Mouse (Mus musculus): ENCODE measurements around the gene Tlk1.

Gene Tlk1

GRCm38 (mm10) chr2:70688454-70689078 is 137.0 kb downstream of the Tlk1 start:
- DNase-seq (ENCODE audit: low spot score) = no peak

GRCm38 (mm10) chr2:70682324-70682723 is 143.2 kb downstream of the Tlk1 start:
- no peak for DNase-seq (ENCODE audit: low spot score)

- DNase-seq (ENCODE audit: low spot score) = peak; percentile 35
Observed at GRCm38 (mm10) chr2:70673445-70674126, 151.9 kb downstream of the Tlk1 start.

GRCm38 (mm10) chr2:70672476-70672875 is 153.1 kb downstream of the Tlk1 start:
- DNase-seq (ENCODE audit: low spot score) = no peak

GRCm38 (mm10) chr2:70669896-70670295 is 155.6 kb downstream of the Tlk1 start:
- no peak for DNase-seq (ENCODE audit: low spot score)

GRCm38 (mm10) chr2:70669241-70669640 is 156.3 kb downstream of the Tlk1 start:
- DNase-seq (ENCODE audit: low spot score) = no peak

GRCm38 (mm10) chr2:70667016-70667415 is 158.5 kb downstream of the Tlk1 start:
- DNase-seq (ENCODE audit: low spot score) = no peak

GRCm38 (mm10) chr2:70663764-70664163 is 161.8 kb downstream of the Tlk1 start:
- peak; percentile 46 for DNase-seq (ENCODE audit: low spot score)
